Mouse (Mus musculus) gonadal fat pad, adult 2 months (tissue): Measurements from ENCODE around the gene Ovca2. TPM values are rescaled to one million over a fixed set of nuclear protein-coding genes. Genes with fewer than 3 reads are reported as not detected.

ENCODE experiments used
- DNase-seq: peaks from one replicate; pipeline ENCODE4 v3.0.0-alpha.2; 2012; ENCODE audit warnings: low read depth
- polyA plus RNA-seq: library from polyadenylated mRNA; depleted of rRNA; stranded (reverse); fragments of >200 nt; gene quantifications from 2 replicates; pipeline ENCODE4 v1.2.3, GENCODE M21; 2012; rRNA removed

Ovca2 gene
- 20.8 and 22.0 TPM in 2 replicates for polyA plus RNA-seq

DNA sequence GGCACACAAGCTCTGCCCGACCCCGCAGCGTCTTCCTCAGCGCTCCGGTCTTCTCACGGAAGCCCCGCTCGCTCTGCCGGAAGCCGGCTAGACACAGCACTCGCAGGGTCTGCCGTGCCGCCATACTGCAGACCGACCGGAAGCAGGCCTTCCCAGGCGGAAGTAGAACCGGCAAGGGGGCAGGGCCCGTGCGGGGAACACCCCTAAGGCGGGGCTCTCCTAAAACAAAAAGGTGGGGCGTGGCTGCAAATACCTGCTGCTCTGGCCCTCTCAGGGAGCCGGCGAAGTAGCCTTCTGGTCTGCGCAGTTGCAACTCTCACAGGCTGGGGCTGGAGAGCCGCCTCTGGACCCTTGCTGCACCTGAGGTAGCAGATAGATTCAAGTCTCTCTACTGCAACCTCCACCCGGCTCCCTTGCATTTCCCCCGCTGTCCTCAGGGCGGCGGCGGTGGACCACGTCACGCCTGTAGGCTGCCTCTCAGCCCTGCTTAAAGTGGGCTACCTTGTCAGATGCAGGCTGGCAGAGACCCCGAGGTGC, at the start of gene Ovca2:
Ovca2 (minus strand) TSS at position 164 of the 537 bp plus-strand sequence.
- no peak for DNase-seq

- no peak for DNase-seq
Measured at GRCm38 (mm10) chr11:75227632-75228031, 49.0 kb upstream of the Ovca2 start.

DNA sequence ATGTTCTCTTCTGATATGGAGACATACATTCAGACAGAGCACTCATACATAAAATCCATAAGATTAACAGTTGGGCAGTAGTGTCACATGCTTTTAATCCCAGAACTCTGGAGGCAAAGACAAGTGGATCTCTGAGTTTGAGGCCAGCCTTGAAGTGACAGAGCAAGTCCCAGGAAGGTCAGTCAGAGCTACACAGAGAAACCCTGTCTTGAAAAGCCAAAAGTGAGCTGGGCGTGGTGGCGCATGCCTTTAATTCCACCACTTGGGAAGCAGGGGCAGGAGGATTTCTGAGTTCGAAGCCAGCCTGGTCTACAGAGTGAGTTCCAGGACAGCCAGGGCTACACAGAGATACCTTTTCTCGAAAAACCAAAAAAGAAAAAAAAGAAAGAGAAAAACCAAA, 46.2 kb upstream of the Ovca2 start:
- no peak for DNase-seq

- no peak for DNase-seq
Measured at GRCm38 (mm10) chr11:75224062-75224461, 45.4 kb upstream of the Ovca2 start.

DNA sequence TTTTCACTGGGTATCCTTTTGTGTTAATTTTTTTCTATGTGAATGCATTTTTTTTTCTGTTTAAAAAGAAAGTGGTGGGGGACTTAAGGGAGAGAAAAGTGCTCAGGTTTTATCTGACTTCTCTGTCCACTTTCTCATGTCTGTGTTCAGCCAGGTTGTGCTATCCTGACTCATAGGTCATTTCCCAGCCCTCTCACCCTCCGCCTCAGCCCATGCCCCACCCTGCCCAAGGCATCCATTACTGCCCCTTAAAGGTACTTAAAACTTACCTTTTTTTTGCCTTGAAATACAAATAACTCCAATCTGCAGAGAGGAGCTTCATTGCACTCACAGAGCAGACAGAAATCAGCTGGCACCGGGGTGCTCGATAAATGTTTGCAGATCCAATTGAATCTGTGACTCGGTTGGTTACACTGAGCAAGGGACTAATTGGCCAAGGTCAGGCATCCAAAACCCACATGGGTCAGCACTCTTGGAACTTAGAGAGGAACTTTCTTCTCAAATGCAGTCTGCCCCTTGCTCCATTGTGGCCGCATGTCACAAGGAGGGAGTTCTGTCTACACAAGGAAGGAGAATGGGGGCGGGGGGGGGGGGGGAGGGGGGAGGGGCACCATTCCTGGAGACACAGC, 42.0 kb upstream of the Ovca2 start:
- DNase-seq, result no peak

DNA sequence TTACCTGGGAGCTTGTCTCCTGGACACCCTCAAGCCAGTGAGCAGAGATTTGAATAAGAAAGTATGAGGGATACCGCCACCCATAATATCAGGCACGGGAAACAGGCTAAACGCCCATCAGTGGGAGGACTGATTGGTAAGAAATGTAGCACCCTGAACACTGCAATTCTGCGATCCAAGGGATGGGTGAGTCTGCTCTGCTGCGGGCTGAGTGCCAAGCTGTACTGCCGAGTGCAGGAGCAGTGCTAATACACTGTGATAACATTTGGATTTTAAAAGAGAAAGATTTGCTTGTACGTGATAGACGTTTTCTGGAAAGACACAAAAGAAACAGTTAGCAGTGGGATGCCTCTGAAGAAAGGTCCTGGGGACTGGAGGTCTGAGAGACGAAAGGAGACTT, 41.5 kb upstream of the Ovca2 start:
- DNase-seq, result no peak

GRCm38 (mm10) chr11:75214081-75214950, 35.7 kb upstream of the Ovca2 start:
- no peak for DNase-seq

DNA sequence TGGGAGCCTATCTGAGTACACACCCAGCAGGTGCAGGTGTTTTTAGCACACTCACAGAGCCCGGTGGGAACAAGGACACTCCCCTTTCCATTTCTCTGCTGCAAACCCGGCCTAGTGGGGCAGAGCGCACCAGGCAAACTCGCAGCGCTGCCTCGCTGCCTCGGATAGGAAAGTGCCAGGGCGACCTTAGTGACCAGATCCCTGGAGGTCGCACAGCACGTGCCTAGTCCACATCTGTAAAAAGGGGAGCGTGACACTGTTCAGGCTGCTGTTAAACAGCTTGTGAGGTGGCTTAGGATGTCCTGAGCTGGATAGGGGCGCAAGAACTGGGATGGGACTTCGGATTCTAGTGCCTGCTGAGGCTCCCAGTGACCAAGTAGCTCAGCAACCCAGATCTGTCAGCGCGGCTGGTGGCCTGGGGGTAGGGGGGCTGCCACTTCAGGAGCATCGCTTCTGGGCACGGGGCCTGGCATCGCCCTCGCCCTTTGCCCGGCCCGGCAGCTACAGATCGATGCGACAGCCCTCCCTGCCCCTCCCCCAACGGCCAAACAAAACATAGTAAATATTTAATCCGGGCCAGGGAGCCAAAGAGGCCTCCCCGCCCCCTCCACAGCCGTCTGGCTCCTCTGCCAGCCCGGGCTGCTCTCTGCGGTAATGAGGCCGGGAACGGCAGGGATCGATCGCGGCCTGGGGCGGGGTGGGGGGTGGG, 34.9 kb upstream of the Ovca2 start:
- DNase-seq, result no peak

- DNase-seq, result no peak
Measured at GRCm38 (mm10) chr11:75212876-75213275, 34.2 kb upstream of the Ovca2 start.

GRCm38 (mm10) chr11:75212031-75212667, 33.5 kb upstream of the Ovca2 start:
- no peak for DNase-seq

DNA sequence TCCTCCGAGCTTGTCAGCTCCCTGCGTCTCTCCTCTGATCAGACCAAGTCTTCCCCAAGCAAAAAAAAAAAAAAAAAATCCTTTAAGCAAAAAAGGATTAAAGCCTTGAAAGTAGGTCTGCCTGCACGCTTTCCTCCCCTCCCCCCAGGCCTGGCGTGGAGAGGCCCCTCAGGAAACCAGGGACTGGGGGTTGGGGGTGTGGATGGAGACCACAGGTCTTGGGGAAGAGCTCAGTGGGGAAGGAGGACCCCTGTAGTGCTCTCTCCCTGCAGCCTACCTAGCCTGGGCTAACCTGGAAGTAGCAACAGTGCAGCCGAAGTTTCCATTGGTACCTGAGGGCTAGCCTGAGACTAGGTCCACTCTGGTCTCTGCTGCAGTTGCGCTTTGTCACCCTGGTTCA, 32.1 kb upstream of the Ovca2 start:
- DNase-seq, result no peak

DNA sequence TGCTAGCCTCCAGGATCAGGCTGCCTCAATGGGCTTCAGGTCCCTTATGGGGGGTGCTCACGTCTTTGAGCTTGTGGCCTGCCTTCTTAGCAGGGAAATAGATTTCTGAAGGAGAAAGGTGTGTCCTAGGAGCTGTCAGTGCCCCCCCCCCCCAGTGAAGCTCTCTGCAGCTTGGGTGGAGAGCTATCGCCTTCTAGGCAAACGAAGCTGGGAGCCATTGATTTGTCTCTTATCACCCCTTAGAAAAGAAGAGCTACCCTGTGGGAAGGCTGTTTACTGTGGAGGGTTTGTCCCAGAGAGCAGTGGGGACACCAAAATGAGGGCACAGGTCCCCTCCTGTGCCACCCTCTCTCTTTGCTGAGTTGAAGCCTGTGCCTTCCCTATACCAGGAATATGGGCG, 31.5 kb upstream of the Ovca2 start:
- DNase-seq, result no peak

- no peak for DNase-seq
Measured at GRCm38 (mm10) chr11:75209363-75209762, 30.7 kb upstream of the Ovca2 start.

- no peak for DNase-seq
Measured at GRCm38 (mm10) chr11:75206347-75206746, 27.7 kb upstream of the Ovca2 start.

DNA sequence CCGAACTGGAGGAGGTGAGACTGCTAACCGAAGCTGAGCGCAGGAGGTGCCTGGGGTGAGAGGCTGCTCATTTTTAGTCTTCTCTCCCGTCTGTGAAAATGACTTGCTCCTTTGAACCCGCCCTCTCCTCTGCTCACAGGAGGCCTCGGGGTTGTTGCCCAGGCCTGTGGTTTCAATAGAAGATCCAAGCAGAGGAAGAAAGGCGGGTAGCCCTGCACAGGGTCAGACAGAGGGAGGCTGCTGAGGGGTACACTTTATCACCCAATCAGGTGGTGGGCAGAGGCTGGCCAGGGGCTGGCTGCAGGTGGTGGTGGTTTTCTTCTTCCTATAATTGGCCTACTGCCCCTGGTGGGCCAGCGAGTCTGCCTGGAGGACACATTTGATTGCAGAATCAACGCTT, 25.8 kb upstream of the Ovca2 start:
- no peak for DNase-seq

- no peak for DNase-seq
Measured at GRCm38 (mm10) chr11:75203926-75204325, 25.3 kb upstream of the Ovca2 start.

GRCm38 (mm10) chr11:75201721-75202120, 23.1 kb upstream of the Ovca2 start:
- DNase-seq, result no peak

- DNase-seq, result no peak
Measured at GRCm38 (mm10) chr11:75200935-75201334, 22.3 kb upstream of the Ovca2 start.

GRCm38 (mm10) chr11:75199951-75200350, 21.3 kb upstream of the Ovca2 start:
- DNase-seq, result no peak

- no peak for DNase-seq
Measured at GRCm38 (mm10) chr11:75198792-75199191, 20.2 kb upstream of the Ovca2 start.

DNA sequence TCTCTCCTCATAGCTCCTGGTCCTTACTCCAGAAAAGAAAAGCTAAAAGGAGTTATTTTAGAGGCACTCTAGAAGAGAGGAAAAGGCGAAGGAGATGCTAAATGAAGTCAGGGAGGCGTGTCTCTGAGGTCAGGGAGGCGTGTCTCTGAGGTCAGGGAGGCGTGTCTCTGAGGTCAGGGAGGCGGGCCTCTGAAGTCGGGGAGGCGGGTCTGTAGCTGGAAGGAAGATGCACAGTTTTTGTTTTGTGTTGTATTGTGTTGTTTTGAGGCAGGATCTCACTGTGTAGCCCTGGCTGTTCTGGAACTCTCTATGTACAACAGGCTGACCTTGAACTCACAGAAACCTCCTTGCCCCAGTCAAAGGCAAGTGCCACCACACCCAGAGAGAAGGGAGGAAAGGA, 19.3 kb upstream of the Ovca2 start:
- DNase-seq, result no peak

DNA sequence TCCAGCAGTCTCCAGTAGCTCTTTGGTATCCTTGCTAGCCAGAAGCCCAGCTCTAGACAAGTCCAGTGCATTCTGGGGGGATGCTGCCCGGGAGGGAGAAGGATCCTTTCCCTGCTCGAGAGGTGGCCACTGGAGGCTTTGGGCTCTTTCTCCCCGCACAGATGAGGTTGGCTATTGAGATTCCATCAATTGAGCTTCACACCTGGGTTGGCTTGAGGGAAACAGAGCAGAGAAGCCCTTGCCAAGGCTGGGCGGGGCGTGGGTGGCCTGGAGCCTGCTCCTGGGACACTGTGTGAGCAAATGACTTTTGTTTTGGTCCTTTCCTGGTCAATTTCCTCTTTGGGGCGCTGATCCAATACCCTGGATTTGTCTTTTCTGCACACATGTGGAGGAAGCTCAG, 17.5 kb upstream of the Ovca2 start:
- no peak for DNase-seq
